Comparison of ENCODE assay signal across 24 mouse cellular contexts in the genomic region with DNA sequence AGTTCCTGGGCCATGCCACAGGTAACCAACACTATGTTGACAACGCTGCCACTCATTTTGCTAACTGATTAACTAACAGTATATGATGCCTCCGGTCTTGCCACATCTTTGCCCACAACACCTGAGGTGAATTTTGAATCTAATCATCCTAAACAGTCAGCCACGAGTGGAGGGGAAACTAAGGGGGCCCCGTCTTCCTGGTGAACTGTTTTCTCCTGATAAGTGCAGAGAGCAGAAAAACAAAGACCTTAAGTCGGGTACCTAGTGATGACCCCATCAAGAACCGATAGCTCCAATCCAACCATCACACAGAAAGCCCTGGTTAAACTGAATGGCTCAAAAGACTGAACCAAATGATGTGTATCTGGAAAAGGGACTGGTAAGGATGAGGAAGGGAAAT. TPM values are rescaled to one million over a fixed set of nuclear protein-coding genes. Genes with fewer than 3 reads are reported as not detected.
"Had no signal": no experiment of that assay in that cellular context is flagged by ENCODE, and none has a peak within 500 bp of the region (broad histone marks: within the 10 kb centered on the region; RNA-seq: fewer than 3 reads in every experiment).

No protein-coding gene starts in this region.

- H3K4me1 ChIP-seq: heart, embryonic 13.5 days; heart, embryonic 15.5 days; hindbrain, embryonic 13.5 days; hindbrain, embryonic 15.5 days; kidney, embryonic 15.5 days; limb, embryonic 10.5 days; limb, embryonic 12.5 days had no signal

- ATAC-seq: hindbrain, postnatal 0 days; intestine, embryonic 16.5 days had no signal

- H3K4me3 ChIP-seq: heart, embryonic 13.5 days; heart, embryonic 15.5 days; hindbrain, embryonic 13.5 days; hindbrain, embryonic 15.5 days; kidney, embryonic 15.5 days; left cerebral cortex, adult 2 months; limb, embryonic 10.5 days; limb, embryonic 12.5 days had no signal

- H3K4me2 ChIP-seq: heart, embryonic 11.5 days; heart, embryonic 13.5 days; heart, embryonic 15.5 days; hindbrain, embryonic 13.5 days; hindbrain, embryonic 15.5 days; kidney, embryonic 15.5 days; limb, embryonic 12.5 days had no signal

- H3K9ac ChIP-seq: heart, embryonic 13.5 days; heart, embryonic 15.5 days; hindbrain, embryonic 13.5 days; hindbrain, embryonic 15.5 days; kidney, embryonic 15.5 days; limb, embryonic 12.5 days had no signal

- H3K27ac ChIP-seq: heart, embryonic 13.5 days; heart, embryonic 15.5 days; hindbrain, embryonic 13.5 days; hindbrain, embryonic 15.5 days; hindbrain, postnatal 0 days; kidney, embryonic 15.5 days; kidney, postnatal 0 days; left cerebral cortex, adult 2 months; limb, embryonic 10.5 days; limb, embryonic 12.5 days had no signal

- H3K9me3 ChIP-seq: heart, embryonic 13.5 days; heart, embryonic 15.5 days; hindbrain, embryonic 13.5 days; hindbrain, embryonic 15.5 days; kidney, embryonic 15.5 days; limb, embryonic 10.5 days; limb, embryonic 12.5 days had no signal

- DNase-seq: gastrocnemius, postnatal 14 days; gastrocnemius, postnatal 36 days; heart, adult 18-20 months; heart, postnatal 14 days; heart, postnatal 36 days; kidney, adult 11 months; kidney, adult 2 months; kidney, adult 9 months; kidney, postnatal 14 days; kidney, postnatal 36 days; layer of hippocampus, adult 9-11 months had no signal

- H3K27me3 ChIP-seq: heart, embryonic 13.5 days; heart, embryonic 15.5 days; hindbrain, embryonic 13.5 days; hindbrain, embryonic 15.5 days; kidney, embryonic 15.5 days; limb, embryonic 12.5 days had no signal

- H3K36me3 ChIP-seq: heart, embryonic 13.5 days; heart, embryonic 15.5 days; hindbrain, embryonic 13.5 days; hindbrain, embryonic 15.5 days; kidney, embryonic 15.5 days; limb, embryonic 10.5 days; limb, embryonic 12.5 days had no signal

RNA-seq across cellular contexts. Expression of gene Diaph3, which starts 8.6 kb away (rescaled TPM):
- polyA plus RNA-seq: liver, adult 2 months had no signal
